Mouse (Mus musculus) ES-Bruce4 (cell line): ENCODE measurements around the gene Map2k1. TPM values are rescaled to one million over a fixed set of nuclear protein-coding genes. Genes with fewer than 3 reads are reported as not detected.
A peak's percentile ranks its signal among the peaks of the same experiment; 100 is the strongest.

ENCODE experiments used
- H3K27ac ChIP-seq: 2 replicates; pipeline ENCODE4 v1.5.1; 2012; ENCODE audit warnings: low read length, inconsistent platforms; ENCODE audit not compliant: insufficient read depth
- H3K27me3 ChIP-seq: 2 replicates; pipeline ENCODE4 v1.6.1; 2012; ENCODE audit warnings: mild to moderate bottlenecking, low read length, inconsistent platforms; ENCODE audit not compliant: control insufficient read depth, poor library complexity, insufficient read depth, severe bottlenecking
- H3K36me3 ChIP-seq: 2 replicates; pipeline ENCODE4 v1.6.1; 2012; ENCODE audit warnings: inconsistent platforms, mild to moderate bottlenecking, low read length, moderate library complexity; ENCODE audit not compliant: control insufficient read depth, poor library complexity, insufficient read depth, severe bottlenecking
- H3K4me1 ChIP-seq: one replicate; pipeline ENCODE4 v1.8.1; 2011; ENCODE audit warnings: low read length; ENCODE audit not compliant: control insufficient read depth, insufficient read depth
- H3K4me3 ChIP-seq: 2 replicates; pipeline ENCODE4 v1.5.1; 2011; ENCODE audit warnings: low read depth, mild to moderate bottlenecking, low read length
- H3K9ac ChIP-seq: 2 replicates; pipeline ENCODE4 v1.6.1; 2012; ENCODE audit warnings: low read depth, mild to moderate bottlenecking, inconsistent platforms; ENCODE audit not compliant: poor library complexity, severe bottlenecking
- H3K9me3 ChIP-seq: replicated peaks from 2 replicates; pipeline ENCODE4 v1.6.1; 2012; ENCODE audit warnings: mild to moderate bottlenecking, low read length, inconsistent platforms; ENCODE audit not compliant: control insufficient read depth, poor library complexity, insufficient read depth, severe bottlenecking
- CTCF ChIP-seq: IDR thresholded peaks from one replicate; pipeline ENCODE4 v1.8.1; 2011; ENCODE audit warnings: low read depth, low read length
- EP300 ChIP-seq: IDR thresholded peaks from 2 replicates; pipeline ENCODE4 v1.6.1; 2011; ENCODE audit warnings: low read depth, low read length; ENCODE audit not compliant: insufficient read depth
- POLR2A ChIP-seq: IDR thresholded peaks from one replicate; pipeline ENCODE4 v1.8.1; 2011; ENCODE audit warnings: low read length; ENCODE audit not compliant: insufficient read depth
- polyA plus RNA-seq: library from polyadenylated mRNA; stranded (reverse); fragments of >200 nt; gene quantifications from 2 replicates; pipeline ENCODE4 v1.2.4, GENCODE M21; 2011; ENCODE audit warnings: low read depth; ENCODE audit not compliant: missing spikeins, insufficient read depth, insufficient read length

Gene Map2k1
- polyA plus RNA-seq, 1 experiment, result 85.7 TPM

DNA sequence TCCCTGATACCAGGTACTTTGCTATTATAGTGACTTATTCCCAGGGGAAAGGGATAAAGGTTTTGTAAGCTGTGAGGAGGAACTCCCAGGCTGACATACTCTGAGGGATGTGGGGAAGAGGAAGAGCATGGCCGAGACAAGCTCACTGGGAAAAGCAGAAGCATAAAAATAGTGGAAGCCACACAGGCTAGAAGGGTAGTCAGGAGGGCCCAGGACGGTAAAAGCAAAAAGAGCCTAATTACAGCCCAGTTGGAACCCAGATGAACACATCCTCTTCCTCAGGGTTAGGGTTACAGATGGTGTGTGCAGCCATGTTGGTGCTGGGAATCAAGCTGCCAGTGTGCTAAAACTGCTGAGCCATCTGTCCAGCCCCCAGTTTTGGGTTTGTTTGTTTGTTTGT is 31.3 kb downstream of the Map2k1 start:
- H3K27me3 ChIP-seq, result no peaks in the 10 kb centered on the region
- TF ChIP-seq POLR2A (no peak), CTCF (no peak), EP300 (no peak)
- no peak overlapping the region for H3K9ac ChIP-seq

DNA sequence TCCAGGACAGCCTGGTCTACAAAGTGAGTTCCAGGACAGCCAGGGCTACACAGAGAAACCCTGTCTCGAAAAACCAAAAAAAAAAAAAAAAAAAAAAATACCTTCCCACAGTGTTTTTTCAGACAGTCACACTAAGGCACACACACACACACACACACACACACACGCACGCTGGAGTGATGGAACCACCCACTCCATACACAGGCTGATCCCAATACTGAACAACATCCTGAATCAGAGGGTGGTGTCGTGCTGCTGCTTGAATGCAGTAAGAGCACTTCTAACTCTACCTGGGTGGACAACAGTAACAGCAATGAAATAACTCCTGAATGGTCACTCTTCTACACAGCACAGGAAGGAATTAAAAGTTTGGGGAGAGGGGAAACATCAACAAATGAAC is 32.0 kb downstream of the Map2k1 start:
- peak overlapping the region; percentile 23; the same call in 1 of the 2 replicates for H3K27ac ChIP-seq

More for the DNA sequence above, 31.3 kb downstream of the Map2k1 start:
- no peak overlapping the region for H3K27ac ChIP-seq
- H3K4me1 ChIP-seq, result peaks cover 5% of the 10 kb centered on the region
- no peaks in the 10 kb centered on the region for H3K36me3 ChIP-seq
- no peak overlapping the region for H3K4me3 ChIP-seq
- H3K9me3 ChIP-seq, result no peaks in the 10 kb centered on the region

DNA sequence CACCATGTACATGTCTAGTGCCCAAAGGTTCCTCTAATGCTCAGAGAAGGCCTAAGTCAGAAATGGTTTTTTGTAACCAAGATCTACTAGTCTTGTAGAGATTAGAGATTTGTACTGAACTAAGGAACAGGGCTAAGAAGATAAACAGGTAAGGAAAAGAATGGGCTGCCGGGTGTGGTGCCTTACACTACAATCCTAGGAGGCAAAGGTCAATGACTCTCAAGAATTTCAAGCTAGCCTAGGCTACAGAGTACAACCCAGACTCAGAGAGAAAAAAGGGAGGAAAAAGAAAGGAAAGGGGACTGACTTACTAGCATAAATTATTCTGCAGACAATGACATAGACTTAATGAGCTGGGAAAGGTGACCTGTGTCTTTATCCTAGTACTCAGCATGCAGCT is 32.8 kb downstream of the Map2k1 start:
- no peaks in the 10 kb centered on the region for H3K36me3 ChIP-seq
- H3K4me1 ChIP-seq, result peaks cover 6% of the 10 kb centered on the region
- H3K4me3 ChIP-seq, result no peak overlapping the region
- peak overlapping the region; percentile 58 for H3K27ac ChIP-seq
- H3K9ac ChIP-seq, result no peak overlapping the region
- no peaks in the 10 kb centered on the region for H3K9me3 ChIP-seq
- no peaks in the 10 kb centered on the region for H3K27me3 ChIP-seq
- no peak for TF ChIP-seq EP300
- TF ChIP-seq POLR2A, result no peak
- TF ChIP-seq CTCF, result no peak

More for the DNA sequence above, 32.0 kb downstream of the Map2k1 start:
- no peaks in the 10 kb centered on the region for H3K36me3 ChIP-seq
- no peaks in the 10 kb centered on the region for H3K9me3 ChIP-seq
- H3K27me3 ChIP-seq, result no peaks in the 10 kb centered on the region
- H3K4me1 ChIP-seq, result peaks cover 5% of the 10 kb centered on the region
- H3K4me3 ChIP-seq, result no peak overlapping the region
- TF ChIP-seq EP300, result no peak
- TF ChIP-seq POLR2A, result no peak
- TF ChIP-seq CTCF, result no peak
- H3K9ac ChIP-seq, result no peak overlapping the region

DNA sequence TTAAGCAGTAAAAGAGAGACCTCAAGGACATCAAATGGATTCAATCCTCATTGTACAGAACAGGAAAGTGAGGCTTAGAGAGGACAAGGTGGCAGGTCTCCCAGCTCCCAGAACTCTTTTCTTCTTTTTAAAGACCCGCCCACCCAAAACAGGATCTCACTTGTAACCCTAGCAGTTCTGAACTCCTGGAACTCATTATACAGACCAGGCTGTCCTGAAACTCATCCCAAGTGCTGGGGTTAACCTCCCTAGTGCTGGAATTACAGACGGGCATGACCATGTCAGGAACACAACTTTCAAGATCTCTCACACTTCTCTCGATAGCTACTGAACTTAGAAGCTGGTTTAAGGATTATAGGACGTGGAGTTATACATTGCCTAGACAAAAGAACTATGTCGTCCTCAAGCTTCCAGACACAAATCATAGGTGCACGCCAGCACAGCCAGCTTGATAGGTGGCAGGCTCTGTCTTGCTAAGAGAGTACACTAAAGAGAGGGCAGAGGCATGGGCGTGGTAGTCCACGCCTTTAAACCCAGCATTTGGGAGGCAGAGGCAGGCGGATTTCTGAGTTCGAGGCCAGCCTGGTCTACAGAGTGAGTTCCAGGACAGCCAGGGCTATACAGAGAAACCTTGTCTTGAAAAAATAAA is 33.5 kb downstream of the Map2k1 start:
- no peaks in the 10 kb centered on the region for H3K36me3 ChIP-seq
- H3K4me1 ChIP-seq, result peaks cover 8% of the 10 kb centered on the region
- no peak overlapping the region for H3K4me3 ChIP-seq
- H3K9me3 ChIP-seq, result no peaks in the 10 kb centered on the region
- no peak overlapping the region for H3K9ac ChIP-seq
- peak overlapping the region; percentile 89 for H3K27ac ChIP-seq
- no peak for TF ChIP-seq POLR2A
- TF ChIP-seq EP300, result no peak
- TF ChIP-seq CTCF, result no peak
- H3K27me3 ChIP-seq, result no peaks in the 10 kb centered on the region

DNA sequence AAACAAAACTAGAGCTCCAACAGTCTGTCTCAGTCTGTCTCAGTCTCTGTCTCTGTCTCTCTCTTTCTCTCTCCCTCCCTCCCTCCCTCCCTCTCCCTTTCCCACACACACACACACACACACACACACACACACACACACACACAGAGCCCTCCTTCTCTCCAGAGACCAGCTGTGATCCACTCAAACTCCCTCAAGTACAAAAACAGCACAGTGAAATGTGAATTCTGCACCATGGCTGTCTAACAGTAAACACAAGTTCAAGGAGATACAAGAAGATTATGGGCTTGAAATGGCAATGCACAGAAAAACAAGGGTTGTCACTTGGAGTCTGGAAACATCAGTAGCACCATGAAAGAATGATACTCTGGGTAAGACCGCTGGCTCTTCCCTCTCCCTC is 34.1 kb downstream of the Map2k1 start:
- Histone ChIP-seq H3K36me3 (no peaks in the 10 kb centered on the region), H3K27me3 (no peaks in the 10 kb centered on the region), H3K9me3 (no peaks in the 10 kb centered on the region), H3K27ac (peak overlapping the region; percentile 89), H3K9ac (no peak overlapping the region), H3K4me1 (peaks cover 8% of the 10 kb centered on the region), H3K4me3 (no peak overlapping the region)
- no peak for TF ChIP-seq POLR2A
- no peak for TF ChIP-seq EP300
- no peak for TF ChIP-seq CTCF

DNA sequence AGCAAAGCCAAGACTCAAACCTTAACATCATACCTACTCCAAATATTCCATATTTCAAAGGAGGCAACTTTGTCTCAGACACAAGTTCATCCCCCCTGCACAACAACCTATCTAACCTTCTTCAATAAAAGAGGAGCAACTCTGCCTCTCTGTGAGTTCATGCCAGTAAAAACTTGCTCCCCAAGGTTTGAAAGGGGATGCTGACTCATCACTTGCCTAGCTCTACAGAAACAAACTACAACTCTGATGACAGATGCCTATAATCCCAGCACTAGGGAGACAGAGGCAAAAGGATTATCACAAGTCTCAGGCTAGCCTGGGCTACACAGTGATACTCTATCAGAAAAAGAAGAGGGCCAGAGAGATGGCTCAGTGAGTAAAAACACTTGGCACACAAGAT is 35.5 kb downstream of the Map2k1 start:
- Histone ChIP-seq H3K9ac (no peak overlapping the region), H3K9me3 (no peaks in the 10 kb centered on the region)
- TF ChIP-seq CTCF (no peak), EP300 (no peak), POLR2A (no peak)

More for the DNA sequence above, 35.5 kb downstream of the Map2k1 start:
- Histone ChIP-seq H3K4me1 (peaks cover 8% of the 10 kb centered on the region), H3K27ac (no peak overlapping the region), H3K4me3 (no peak overlapping the region), H3K27me3 (no peaks in the 10 kb centered on the region), H3K36me3 (peaks cover 4% of the 10 kb centered on the region; the same call in 1 of the 2 replicates)
